Mouse (Mus musculus) hindbrain, postnatal 0 days (tissue): ENCODE data around the gene Bace1. TPM values are rescaled to one million over a fixed set of nuclear protein-coding genes. Genes with fewer than 3 reads are reported as not detected.
"Not testable (repeated sequence)": the region's sequence is repeated elsewhere in the genome, so short reads cannot be mapped to it uniquely, and the experiment has no call there.

Experiments used
- ATAC-seq: fragments of 200-750 bp; cut with Nextera tagmentation; 2 replicates; pipeline ENCODE4 v1.8.0; 2017; ENCODE audit warnings: mild to moderate bottlenecking, moderate TSS enrichment, moderate library complexity
- DNase-seq: peaks from one replicate; pipeline ENCODE4 v3.0.0-alpha.2; 2015; ENCODE audit warnings: low spot score
- H3K27ac ChIP-seq: fragments of 300-500 bp; sonication (generic); 2 replicates; pipeline ENCODE4 v1.5.1; 2014; ENCODE audit warnings: mild to moderate bottlenecking
- H3K27me3 ChIP-seq: fragments of 300-500 bp; sonication (generic); 2 replicates; pipeline ENCODE4 v1.6.1; 2014; ENCODE audit warnings: low read length, mixed read lengths; ENCODE audit not compliant: insufficient read depth
- H3K36me3 ChIP-seq: fragments of 300-500 bp; sonication (generic); 2 replicates; pipeline ENCODE4 v1.6.1; 2014; ENCODE audit warnings: low read length, mixed read lengths; ENCODE audit not compliant: insufficient read depth
- H3K4me1 ChIP-seq: fragments of 300-500 bp; sonication (generic); 2 replicates; pipeline ENCODE4 v1.6.1; 2014; ENCODE audit warnings: antibody characterized with exemption, low read length, mixed read lengths; ENCODE audit not compliant: insufficient read depth
- H3K4me2 ChIP-seq: fragments of 300-500 bp; sonication (generic); 2 replicates; pipeline ENCODE4 v1.6.1; 2014; ENCODE audit warnings: low read depth, mild to moderate bottlenecking, low read length, moderate library complexity, mixed read lengths
- H3K4me3 ChIP-seq: fragments of 300-500 bp; sonication (generic); 2 replicates; pipeline ENCODE4 v1.5.1; 2014; ENCODE audit warnings: low read length
- H3K9ac ChIP-seq: fragments of 300-500 bp; sonication (generic); replicated peaks from 2 replicates; pipeline ENCODE4 v1.6.1; 2014; ENCODE audit warnings: mild to moderate bottlenecking, low read length, moderate library complexity, mixed read lengths
- H3K9me3 ChIP-seq: fragments of 300-500 bp; sonication (generic); 2 replicates; pipeline ENCODE4 v1.6.1; 2016; ENCODE audit warnings: low read length, mixed read lengths
- CTCF ChIP-seq: IDR thresholded peaks from 2 replicates; pipeline ENCODE4 v1.5.1; 2016; ENCODE audit warnings: antibody characterized with exemption, control low read depth, low read depth
- WGBS: fragments of 180-500 bp; shearing (Covaris S2); extraction: QIAGEN DNeasy Blood & Tissue Kit; methylation state at CpG from one replicate; pipeline ENCODE4 v1.1.7; 2014; 5-methylcytosine and 5-hydroxymethylcytosine counted together
- polyA plus RNA-seq: library from polyadenylated mRNA; unstranded; fragments of >200 nt; fragmentation: Nextera tagmentation; extraction: Ambion mirVana; gene quantifications from 2 replicates; pipeline ENCODE4 v1.2.1, GENCODE M21; 2015
- total RNA-seq: library from RNA; depleted of rRNA; stranded (reverse); fragments of >200 nt; gene quantifications from 2 replicates; pipeline ENCODE4 v1.2.3, GENCODE M21; 2014

Gene Bace1
- total and polyA plus RNA-seq, 2 experiments from 2014 or later = 39.3 to 77.0 TPM

- H3K27me3 ChIP-seq = no peaks in the 10 kb centered on the region
- TF ChIP-seq CTCF = no peak
- DNase-seq (no peak), ATAC-seq (no peak)
- H3K4me1 ChIP-seq = peaks cover 25% of the 10 kb centered on the region
- WGBS = 72% methylated on average over 6 of the region's 6 CpGs
- peak overlapping the region; percentile 95 for H3K4me2 ChIP-seq
- H3K36me3 ChIP-seq = no peaks in the 10 kb centered on the region
- H3K4me3 ChIP-seq = no peak overlapping the region
- no peaks in the 10 kb centered on the region for H3K9me3 ChIP-seq
- no peak overlapping the region for H3K27ac ChIP-seq
- no peak overlapping the region for H3K9ac ChIP-seq
These were observed 3.1 kb downstream of the Bace1 start for GRCm38 (mm10) chr9:45841458-45841857.

GRCm38 (mm10) chr9:45843007-45843406 is 4.6 kb downstream of the Bace1 start:
- Histone ChIP-seq H3K4me3 (no peak overlapping the region), H3K36me3 (no peaks in the 10 kb centered on the region), H3K4me1 (peaks cover 25% of the 10 kb centered on the region), H3K27me3 (no peaks in the 10 kb centered on the region), H3K4me2 (no peak overlapping the region), H3K9me3 (no peaks in the 10 kb centered on the region), H3K9ac (no peak overlapping the region), H3K27ac (no peak overlapping the region)
- no peak for TF ChIP-seq CTCF
- DNase-seq = no peak
- WGBS = 84% methylated on average over 5 of the region's 5 CpGs
- ATAC-seq = no peak

- 83% methylated on average over 1 of the region's 1 CpGs for WGBS
- H3K9ac ChIP-seq = no peak overlapping the region
- peaks cover 25% of the 10 kb centered on the region for H3K4me1 ChIP-seq
- no peaks in the 10 kb centered on the region for H3K9me3 ChIP-seq
- ATAC-seq = no peak
- H3K27ac ChIP-seq = no peak overlapping the region
- no peak overlapping the region for H3K4me2 ChIP-seq
- DNase-seq = no peak
- no peaks in the 10 kb centered on the region for H3K27me3 ChIP-seq
- TF ChIP-seq CTCF = no peak
- H3K36me3 ChIP-seq = no peaks in the 10 kb centered on the region
- H3K4me3 ChIP-seq = no peak overlapping the region
These were observed 5.4 kb downstream of the Bace1 start for GRCm38 (mm10) chr9:45843780-45844179.

- 44% methylated on average over 3 of the region's 3 CpGs for WGBS
- no peak for TF ChIP-seq CTCF
- Histone ChIP-seq H3K27me3 (no peaks in the 10 kb centered on the region), H3K36me3 (no peaks in the 10 kb centered on the region), H3K9ac (no peak overlapping the region), H3K27ac (no peak overlapping the region), H3K4me3 (no peak overlapping the region), H3K4me2 (no peak overlapping the region), H3K4me1 (peaks cover 25% of the 10 kb centered on the region), H3K9me3 (no peaks in the 10 kb centered on the region)
- DNase-seq = peak; percentile 29
- ATAC-seq = no peak
These were observed 7.2 kb downstream of the Bace1 start for GRCm38 (mm10) chr9:45845541-45845940.

GRCm38 (mm10) chr9:45846176-45846575 is 7.8 kb downstream of the Bace1 start:
- not testable (repeated sequence) for DNase-seq, H3K4me3 ChIP-seq, H3K4me2 ChIP-seq, H3K9ac ChIP-seq, H3K9me3 ChIP-seq, H3K27ac ChIP-seq, ATAC-seq, H3K36me3 ChIP-seq, H3K27me3 ChIP-seq
- WGBS = 73% methylated on average over 2 of the region's 2 CpGs
- H3K4me1 ChIP-seq = peaks cover 20% of the 10 kb centered on the region

GRCm38 (mm10) chr9:45846891-45847460 is 8.6 kb downstream of the Bace1 start:
- no peaks in the 10 kb centered on the region for H3K27me3 ChIP-seq
- TF ChIP-seq CTCF = no peak

GRCm38 (mm10) chr9:45849528-45850408 is 11.4 kb downstream of the Bace1 start:
- no peaks in the 10 kb centered on the region for H3K9me3 ChIP-seq
- H3K36me3 ChIP-seq = no peaks in the 10 kb centered on the region
- H3K4me3 ChIP-seq = no peak overlapping the region
- no peak for TF ChIP-seq CTCF
- H3K27ac ChIP-seq = peak overlapping the region; percentile 60; the same call in 1 of the 2 replicates
- ATAC-seq (peak; percentile 65; the same call in 1 of the 2 replicates), DNase-seq (peak; percentile 54)
- no peaks in the 10 kb centered on the region for H3K27me3 ChIP-seq
- peaks cover 11% of the 10 kb centered on the region for H3K4me1 ChIP-seq
- H3K4me2 ChIP-seq = no peak overlapping the region
- WGBS = 46% methylated on average over 9 of the region's 9 CpGs
- H3K9ac ChIP-seq = peak overlapping the region; percentile 24

More at GRCm38 (mm10) chr9:45846891-45847460, 8.6 kb downstream of the Bace1 start:
- Histone ChIP-seq H3K9ac (no peak overlapping the region), H3K27ac (no peak overlapping the region), H3K9me3 (no peaks in the 10 kb centered on the region), H3K4me3 (no peak overlapping the region), H3K36me3 (no peaks in the 10 kb centered on the region), H3K4me2 (no peak overlapping the region), H3K4me1 (peaks cover 14% of the 10 kb centered on the region)
- no peak for ATAC-seq
- WGBS = 88% methylated on average over 5 of the region's 5 CpGs
- no peak for DNase-seq
